Mouse (Mus musculus) retina, postnatal 1 day (tissue): Measurements from ENCODE around the gene Ccl11.
A peak's percentile ranks its signal among the peaks of the same experiment; 100 is the strongest.

ENCODE experiments used
- DNase-seq: peaks from one replicate; pipeline ENCODE4 v3.0.0-alpha.2; 2012

Ccl11 gene

GRCm38 (mm10) chr11:82057646-82058045, at the start of gene Ccl11:
Gene Ccl11 (plus strand): TSS chr11:82057823.
- no peak for DNase-seq

DNA sequence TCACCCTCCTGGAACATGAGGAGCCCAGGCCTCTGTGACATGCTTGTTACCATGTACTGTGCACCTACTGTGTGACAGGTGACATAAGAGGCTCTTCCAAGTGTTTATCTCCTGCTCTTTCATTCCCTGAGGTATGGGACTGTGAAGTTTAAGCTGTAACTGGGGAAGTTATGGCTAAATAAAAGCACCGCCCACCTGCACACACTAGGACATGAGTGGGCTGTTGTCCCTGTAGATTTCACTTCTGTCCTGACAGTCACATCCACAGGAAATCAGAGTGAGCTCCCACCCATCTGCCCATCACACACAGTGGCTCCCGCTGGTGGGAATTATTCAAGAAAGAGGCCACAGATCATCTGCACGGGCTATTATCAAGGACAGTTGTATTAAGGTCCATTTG, 47.5 kb upstream of the Ccl11 start:
- DNase-seq: no peak

DNA sequence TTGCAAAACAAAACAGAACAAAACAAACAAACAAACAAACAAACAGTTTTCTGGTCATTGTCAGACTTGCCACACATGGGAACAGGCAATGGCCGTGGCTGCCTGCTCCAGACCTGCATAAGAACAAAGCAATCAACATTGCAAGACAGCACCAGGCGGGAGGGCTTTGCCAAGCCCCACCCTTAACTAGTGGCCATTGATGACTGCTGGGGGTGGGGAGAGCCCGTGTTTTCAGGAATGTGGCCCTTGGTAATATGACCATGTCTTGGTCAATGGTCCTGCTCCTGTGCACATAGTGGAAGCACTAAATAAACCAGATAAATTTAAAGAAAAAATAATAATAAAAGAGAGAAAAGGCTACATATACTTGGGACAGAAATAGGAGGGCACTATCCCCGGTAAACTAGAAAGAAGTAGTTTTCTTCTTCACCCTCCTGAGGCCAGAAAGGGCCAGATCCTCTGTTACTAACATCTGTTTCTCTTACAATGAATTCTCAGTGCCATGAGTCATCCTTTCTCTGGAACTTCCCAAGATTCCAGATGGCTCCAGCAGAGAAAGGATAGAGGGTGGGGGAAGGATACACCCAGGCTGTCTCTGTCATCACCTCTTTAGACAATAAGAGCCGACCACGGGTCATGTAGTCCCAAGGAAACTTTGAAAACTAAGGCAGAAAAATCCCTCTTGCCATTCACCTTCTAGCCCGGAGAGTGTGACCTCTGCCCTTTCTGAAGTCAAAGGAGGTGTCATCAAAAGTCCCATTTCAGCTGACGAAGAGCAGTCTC, 46.0 kb upstream of the Ccl11 start:
- no peak for DNase-seq

DNA sequence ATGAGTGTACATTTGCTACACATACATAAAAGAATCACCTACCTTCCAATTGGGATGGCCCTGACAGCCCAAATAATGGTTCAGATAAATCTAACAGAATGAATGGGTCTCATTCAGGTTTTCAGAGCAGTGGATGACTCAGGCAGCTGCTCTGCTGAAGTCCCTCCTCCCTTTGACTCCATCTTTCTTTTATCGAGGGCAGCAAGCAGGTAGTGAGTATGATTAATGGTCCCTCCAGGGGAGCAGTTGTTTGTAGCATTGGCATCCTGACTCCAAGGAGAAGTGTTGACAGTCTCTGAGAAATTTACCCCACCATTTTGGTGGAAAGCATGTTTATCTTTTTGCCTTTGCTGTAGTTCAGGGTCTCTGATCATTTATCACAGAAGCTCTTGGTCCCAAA, 43.9 kb upstream of the Ccl11 start:
- DNase-seq: no peak

DNA sequence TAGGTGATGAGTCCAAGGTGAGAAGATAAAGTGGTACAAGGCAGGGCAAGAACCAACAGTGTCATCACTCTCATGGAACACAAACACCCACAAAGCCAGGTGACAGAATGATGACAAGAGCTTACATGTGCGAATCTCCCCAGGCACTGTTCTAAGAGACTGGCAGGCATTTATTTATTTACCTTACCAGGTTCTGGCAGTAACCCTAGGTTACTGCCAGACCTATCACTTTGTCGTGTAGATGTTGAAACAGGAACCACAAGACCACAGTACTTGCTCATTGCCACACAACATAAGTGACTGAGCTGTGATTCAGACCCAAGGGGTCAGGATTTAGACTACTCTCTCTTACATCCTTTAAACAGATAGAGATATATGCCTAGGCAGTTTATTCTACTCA, 42.6 kb upstream of the Ccl11 start:
- no peak for DNase-seq

DNA sequence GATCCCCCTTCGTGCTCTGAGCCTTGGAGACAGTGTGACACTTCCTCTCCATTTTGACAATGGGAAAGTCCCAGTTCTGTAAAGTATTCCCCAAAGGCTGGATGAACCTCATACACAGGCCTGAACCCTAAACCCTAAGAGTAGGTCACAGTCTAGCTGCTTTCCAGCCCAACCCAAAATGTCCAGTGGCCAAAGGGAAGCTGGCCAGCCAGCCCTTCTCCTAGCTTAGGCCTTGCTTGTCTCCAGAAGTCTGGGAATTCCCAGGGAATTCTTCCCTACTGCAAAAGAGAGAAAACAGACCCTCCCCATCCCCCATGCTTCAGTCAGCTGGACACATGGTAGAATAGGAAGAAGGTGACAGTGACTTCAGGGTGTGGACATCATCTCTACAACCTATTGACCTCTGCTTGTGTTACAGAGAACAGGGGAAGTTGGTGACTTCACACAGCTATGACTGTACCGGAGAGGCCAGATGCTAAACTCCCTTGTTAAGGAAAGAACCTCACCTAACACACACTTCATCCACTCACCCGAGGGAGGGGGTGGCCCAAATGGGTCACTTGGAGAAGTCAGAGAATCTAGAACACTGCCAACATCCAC, 41.3 kb upstream of the Ccl11 start:
- no peak for DNase-seq

DNA sequence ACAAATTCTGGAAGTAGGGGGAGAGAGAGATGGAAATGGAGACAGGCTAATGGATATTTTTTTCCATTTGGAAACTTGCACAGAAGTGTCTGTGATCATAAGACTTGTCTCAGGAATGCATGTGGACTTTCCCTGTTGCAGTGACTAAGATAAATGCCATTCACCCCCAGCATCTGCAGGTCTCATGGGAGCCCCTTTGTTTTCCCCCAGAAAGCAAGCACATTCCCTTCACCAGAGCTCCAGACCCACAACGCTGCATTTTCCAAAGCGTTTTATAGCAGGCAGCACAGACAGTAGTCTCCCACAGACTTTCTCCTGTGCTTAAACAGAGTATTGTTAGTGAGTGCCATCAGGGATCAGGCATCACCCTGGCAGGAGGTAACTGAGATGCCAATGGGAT, 38.2 kb upstream of the Ccl11 start:
- no peak for DNase-seq

GRCm38 (mm10) chr11:82019793-82020192, 37.8 kb upstream of the Ccl11 start:
- no peak for DNase-seq

DNA sequence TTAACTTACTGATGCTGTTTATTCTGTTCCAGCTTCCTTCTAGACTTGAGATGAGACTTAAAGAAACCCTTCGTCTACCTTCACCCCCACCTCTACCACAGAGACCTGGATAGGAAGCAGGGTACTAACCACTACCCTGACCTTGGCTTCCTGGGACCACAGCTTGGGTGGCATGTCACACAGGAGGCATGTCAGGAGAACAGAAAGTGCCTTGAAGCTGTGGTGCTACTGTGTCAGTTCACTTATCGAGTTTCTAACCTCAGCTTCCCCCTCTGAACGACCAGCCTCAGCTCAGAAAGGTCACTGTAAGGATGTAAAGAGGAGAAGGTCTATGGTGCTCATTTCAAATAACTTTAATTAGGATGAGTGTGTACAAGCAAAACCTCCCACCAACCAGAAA, 36.2 kb upstream of the Ccl11 start:
- DNase-seq: no peak

DNA sequence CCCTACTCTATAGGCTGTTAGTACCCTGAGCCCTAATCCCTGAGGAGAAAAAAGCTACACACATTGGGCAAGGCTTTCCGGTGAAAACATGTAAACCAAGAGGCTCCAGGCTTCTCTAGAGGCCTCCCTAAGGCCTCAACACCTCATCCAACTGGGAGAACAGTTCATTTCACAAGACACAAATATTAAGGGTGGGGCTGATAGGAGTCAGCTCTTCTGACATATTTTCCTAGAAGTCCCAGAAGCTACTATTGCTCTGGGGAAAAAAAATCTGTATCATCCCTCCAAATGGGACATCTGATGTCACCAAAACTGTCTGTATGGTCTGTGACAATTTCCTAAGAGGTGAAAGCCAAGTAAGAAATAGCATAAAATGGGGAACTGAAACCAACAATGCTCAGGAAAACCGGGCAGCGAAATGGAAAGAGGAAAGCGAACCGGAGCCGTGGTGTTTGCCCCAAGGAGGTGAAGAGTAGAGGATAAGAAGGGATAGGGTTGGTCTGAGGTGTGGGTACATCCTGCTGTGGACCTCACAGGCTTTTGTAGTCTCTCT, 35.0 kb upstream of the Ccl11 start:
- no peak for DNase-seq

- DNase-seq: no peak
Observed at GRCm38 (mm10) chr11:82023769-82024168, 33.9 kb upstream of the Ccl11 start.

DNA sequence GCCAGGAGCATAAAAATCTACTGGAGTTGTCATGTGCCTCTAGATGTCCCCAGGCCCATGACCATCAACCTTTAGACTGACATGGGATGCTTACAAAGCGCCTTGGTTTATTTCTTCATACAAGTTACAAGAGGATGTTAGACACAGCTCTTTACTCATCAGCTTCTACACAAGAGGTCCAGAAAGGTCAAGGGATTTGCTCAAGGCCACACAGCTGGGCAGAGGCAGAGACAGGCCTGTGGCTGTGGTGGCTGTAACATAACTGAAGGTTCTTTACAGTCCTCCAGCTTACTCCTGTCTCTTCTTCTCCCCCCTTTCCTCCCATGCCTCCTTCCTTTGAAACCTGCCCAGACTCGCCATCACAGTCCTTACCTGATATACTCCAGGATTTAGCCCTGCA, 27.5 kb upstream of the Ccl11 start:
- DNase-seq: no peak

- DNase-seq: no peak
Observed at GRCm38 (mm10) chr11:82032136-82032535, 25.5 kb upstream of the Ccl11 start.

- DNase-seq: peak; percentile 11
Observed at GRCm38 (mm10) chr11:82032678-82033344, 24.8 kb upstream of the Ccl11 start.

GRCm38 (mm10) chr11:82034446-82034845, 23.2 kb upstream of the Ccl11 start:
- no peak for DNase-seq

DNA sequence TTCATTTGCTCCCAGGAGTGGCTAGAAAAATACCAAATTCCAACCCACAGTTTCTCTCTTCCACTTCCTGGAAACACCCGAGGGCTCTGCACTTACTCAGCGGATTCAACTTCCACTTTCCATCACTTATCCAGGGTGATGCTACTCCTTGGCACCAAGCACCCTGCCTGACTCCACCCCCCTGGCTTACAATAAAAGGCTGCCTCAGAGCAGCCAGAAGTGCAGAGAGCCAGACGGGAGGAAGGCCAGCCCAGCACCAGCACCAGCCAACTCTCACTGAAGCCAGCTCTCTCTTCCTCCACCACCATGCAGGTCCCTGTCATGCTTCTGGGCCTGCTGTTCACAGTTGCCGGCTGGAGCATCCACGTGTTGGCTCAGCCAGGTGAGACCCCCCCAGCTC, 22.3 kb upstream of the Ccl11 start, which contains the start of gene Ccl2:
Gene Ccl2, plus strand, starts transcription at position 216 of the 400 bp plus-strand sequence.
- no peak for DNase-seq

DNA sequence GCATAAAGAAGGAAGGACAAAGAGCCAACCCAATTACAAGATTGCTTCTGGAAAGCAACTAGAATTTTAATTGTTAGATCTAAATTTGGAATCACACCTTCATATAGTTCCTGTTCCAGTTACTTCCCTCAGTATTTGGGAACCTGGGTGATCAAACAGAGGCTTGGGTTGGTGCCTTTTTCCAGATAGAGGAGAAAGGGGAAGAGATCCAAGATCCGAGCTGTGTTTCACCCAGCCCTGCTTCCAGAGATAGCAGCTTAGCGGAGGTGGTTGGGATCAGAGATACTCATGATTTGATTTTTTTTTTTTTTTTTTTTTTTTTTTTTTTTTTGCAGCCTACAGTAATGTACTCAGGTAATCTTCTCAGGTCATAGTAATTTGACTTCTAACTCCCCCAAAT, 21.8 kb upstream of the Ccl11 start:
- no peak for DNase-seq

GRCm38 (mm10) chr11:82038535-82038934, 19.1 kb upstream of the Ccl11 start, which contains the start of gene Gm17268:
Gene Gm17268 (minus strand): TSS chr11:82038562.
- DNase-seq: no peak

- DNase-seq: no peak
Observed at GRCm38 (mm10) chr11:82039132-82039660, 18.4 kb upstream of the Ccl11 start.

DNA sequence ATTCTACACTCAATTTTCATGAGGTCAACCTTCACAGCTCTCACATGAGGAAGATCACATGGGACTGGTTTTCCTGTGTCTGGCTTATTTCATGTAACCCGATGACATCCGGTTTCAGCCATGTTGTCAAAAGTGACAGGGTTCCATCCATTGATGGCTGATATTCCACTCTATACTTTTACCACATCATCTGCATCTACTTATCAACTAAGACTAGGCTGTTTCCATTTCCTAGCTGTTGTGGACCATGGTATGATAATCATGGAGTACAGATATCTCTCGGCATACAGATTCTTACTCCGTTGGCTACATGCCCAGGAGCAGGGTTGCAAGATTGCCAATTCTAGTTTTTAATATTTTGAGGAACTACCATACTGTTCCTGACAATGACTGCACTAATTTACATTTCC, 15.9 kb upstream of the Ccl11 start:
- no peak for DNase-seq

DNA sequence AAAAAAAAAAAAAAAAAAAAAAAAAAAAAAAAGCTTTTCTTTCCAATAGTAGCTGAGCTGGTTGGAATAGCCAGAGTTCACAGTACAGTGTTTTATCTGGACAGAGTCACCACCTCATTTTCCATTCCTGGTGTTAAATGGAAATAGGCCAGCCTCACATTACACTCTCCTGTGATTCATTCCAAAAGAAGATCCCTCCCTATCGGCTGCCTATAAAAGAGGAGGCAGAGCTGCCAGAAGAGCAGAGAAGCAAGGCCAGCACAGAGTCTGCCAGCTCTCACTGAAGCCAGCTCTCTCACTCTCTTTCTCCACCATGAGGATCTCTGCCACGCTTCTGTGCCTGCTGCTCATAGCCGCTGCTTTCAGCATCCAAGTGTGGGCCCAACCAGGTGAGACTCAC, 12.2 kb upstream of the Ccl11 start, which contains the start of gene Ccl7:
Gene Ccl7, plus strand, starts transcription at position 242 of the 400 bp plus-strand sequence.
- no peak for DNase-seq

DNA sequence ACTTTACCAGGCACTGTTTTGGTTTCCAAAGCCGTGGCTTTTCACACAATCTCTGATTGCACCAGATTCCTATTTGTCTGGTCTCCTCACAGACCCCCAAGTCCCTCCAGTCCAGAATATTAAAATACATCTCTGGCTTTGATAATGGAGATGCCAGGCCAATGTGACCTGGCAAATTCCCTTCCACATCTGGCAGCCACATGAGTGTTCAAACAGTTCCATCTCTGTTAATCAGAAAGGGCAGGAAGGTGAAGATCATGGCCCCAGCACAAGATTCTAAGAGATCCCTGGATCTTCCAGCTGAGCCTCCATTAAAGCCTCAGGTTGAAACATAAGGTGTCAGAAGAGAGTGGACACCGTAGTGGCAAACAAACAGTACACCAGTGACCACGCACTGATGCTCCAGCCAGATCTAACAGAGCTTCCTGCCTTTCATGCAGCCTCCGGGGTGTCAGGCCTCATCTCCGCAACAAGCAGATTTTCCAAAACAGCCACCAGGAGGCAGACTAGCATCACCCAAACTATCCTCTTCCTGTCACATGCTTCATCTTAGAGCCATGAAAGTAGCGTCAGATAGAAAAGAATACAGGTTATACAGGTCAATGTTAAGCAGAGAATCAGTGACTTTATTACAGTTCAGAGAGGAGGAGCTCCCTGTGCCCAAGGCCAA, 9.7 kb upstream of the Ccl11 start:
- DNase-seq: peak; percentile 66

DNA sequence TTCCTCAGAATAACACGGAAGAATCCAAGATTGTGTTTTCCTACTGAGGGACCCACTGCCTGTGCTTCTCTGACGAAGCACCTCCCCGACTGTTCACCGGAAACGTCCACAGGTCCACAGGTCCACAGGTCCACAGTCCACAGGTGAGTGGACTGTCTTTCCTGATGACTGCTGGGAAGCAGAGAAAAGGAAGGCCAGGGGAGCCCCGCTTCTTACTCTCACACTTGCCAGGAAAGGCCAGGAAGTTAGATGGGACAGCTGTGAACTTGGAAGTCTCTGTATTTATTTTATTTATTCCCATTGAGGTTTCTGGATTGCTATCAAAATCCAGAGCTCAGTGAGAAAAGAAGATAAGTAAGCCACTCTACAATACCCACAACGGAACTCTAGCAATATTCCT, 3.8 kb upstream of the Ccl11 start:
- no peak for DNase-seq
